Comparison of ENCODE assay signal across 25 mouse cellular contexts in genomic region chr6:8358782-8359181, GRCm38 (mm10).
"Had no signal": no experiment of that assay in that cellular context is flagged by ENCODE, and none has a peak within 500 bp of the region (broad histone marks: within the 10 kb centered on the region; RNA-seq: fewer than 3 reads in every experiment).

No protein-coding gene starts in this region.

- DNase-seq: kidney, adult 11 months; kidney, adult 8-10 months; kidney, postnatal 10 days; kidney, postnatal 36 days; layer of hippocampus, postnatal 36 days; left cerebral cortex, postnatal 4 days; liver, postnatal 0 days; lung, embryonic 14.5 days; right cerebral cortex, postnatal 4 days; thymus, adult 2 months; thymus, postnatal 14 days; thymus, postnatal 4 days had no signal

- H3K27ac ChIP-seq: intestine, embryonic 15.5 days; kidney, embryonic 15.5 days; left cerebral cortex, adult 2 months; limb, embryonic 12.5 days; limb, embryonic 15.5 days; liver, embryonic 14.5 days; macrophage; neural tube, embryonic 12.5 days; neural tube, embryonic 15.5 days; stomach, postnatal 0 days had no signal

- H3K4me1 ChIP-seq: intestine, embryonic 15.5 days had no signal

- H3K4me2 ChIP-seq: intestine, embryonic 15.5 days; kidney, embryonic 15.5 days; limb, embryonic 12.5 days; limb, embryonic 15.5 days; liver, embryonic 11.5 days; lung, embryonic 14.5 days; neural tube, embryonic 12.5 days; neural tube, embryonic 15.5 days had no signal

- H3K9me3 ChIP-seq: intestine, embryonic 15.5 days; kidney, embryonic 15.5 days; limb, embryonic 12.5 days; limb, embryonic 15.5 days; megakaryocyte, embryonic 14.5 days; neural tube, embryonic 12.5 days; neural tube, embryonic 15.5 days had no signal

- H3K27me3 ChIP-seq: intestine, embryonic 15.5 days; kidney, embryonic 15.5 days; limb, embryonic 12.5 days; limb, embryonic 15.5 days; megakaryocyte, embryonic 14.5 days; neural tube, embryonic 12.5 days; neural tube, embryonic 15.5 days had no signal

- H3K4me3 ChIP-seq: intestine, embryonic 15.5 days; kidney, embryonic 15.5 days; left cerebral cortex, adult 2 months; limb, embryonic 12.5 days; limb, embryonic 15.5 days; megakaryocyte, embryonic 14.5 days; neural tube, embryonic 12.5 days; neural tube, embryonic 15.5 days had no signal

- H3K36me3 ChIP-seq: intestine, embryonic 15.5 days; kidney, embryonic 15.5 days; limb, embryonic 12.5 days; limb, embryonic 15.5 days; neural tube, embryonic 12.5 days; neural tube, embryonic 15.5 days had no signal

- ATAC-seq: intestine, embryonic 15.5 days; liver, postnatal 0 days; lung, postnatal 0 days had no signal

- H3K9ac ChIP-seq: intestine, embryonic 15.5 days; kidney, embryonic 15.5 days; limb, embryonic 12.5 days; limb, embryonic 15.5 days; liver, embryonic 14.5 days; liver, postnatal 0 days; lung, embryonic 14.5 days; neural tube, embryonic 12.5 days; neural tube, embryonic 15.5 days had no signal
